Mouse (Mus musculus) intestine, embryonic 14.5 days (tissue): ENCODE results near the gene Opa1. TPM values are rescaled to one million over a fixed set of nuclear protein-coding genes. Genes with fewer than 3 reads are reported as not detected.

ENCODE experiments used
- ATAC-seq: fragments of 200-750 bp; cut with Nextera tagmentation; replicated peaks from 2 replicates; pipeline ENCODE4 v1.8.0; 2017; ENCODE audit warnings: low read depth, moderate number of reproducible peaks, moderate TSS enrichment, moderate library complexity; ENCODE audit not compliant: low FRiP score, low TSS enrichment
- DNase-seq: peaks from one replicate; pipeline ENCODE4 v3.0.0-alpha.2; 2018; ENCODE audit warnings: low spot score
- H3K27ac ChIP-seq: fragments of 300-500 bp; sonication (generic); 2 replicates; pipeline ENCODE4 v1.5.1; 2014; ENCODE audit warnings: low read depth, mild to moderate bottlenecking, control low read depth
- H3K27me3 ChIP-seq: fragments of 300-500 bp; sonication (generic); replicated peaks from 2 replicates; pipeline ENCODE4 v1.6.1; 2014; ENCODE audit warnings: low read length, control low read depth; ENCODE audit not compliant: control insufficient read depth, insufficient read depth
- H3K36me3 ChIP-seq: fragments of 300-500 bp; sonication (generic); 2 replicates; pipeline ENCODE4 v1.6.1; 2014; ENCODE audit warnings: low read length, control low read depth; ENCODE audit not compliant: control insufficient read depth, insufficient read depth
- H3K4me1 ChIP-seq: fragments of 300-500 bp; sonication (generic); replicated peaks from 2 replicates; pipeline ENCODE4 v1.6.1; 2014; ENCODE audit warnings: low read length, control low read depth, mixed read lengths; ENCODE audit not compliant: control insufficient read depth, insufficient read depth
- H3K4me2 ChIP-seq: fragments of 300-500 bp; sonication (generic); 2 replicates; pipeline ENCODE4 v1.6.1; 2014; ENCODE audit warnings: low read length
- H3K4me3 ChIP-seq: fragments of 300-500 bp; sonication (generic); 2 replicates; pipeline ENCODE4 v1.5.1; 2014; ENCODE audit warnings: low read depth, low read length, control low read depth, mixed read lengths
- H3K9ac ChIP-seq: fragments of 300-500 bp; sonication (generic); 2 replicates; pipeline ENCODE4 v1.6.1; 2014; ENCODE audit warnings: mild to moderate bottlenecking, low read length
- H3K9me3 ChIP-seq: fragments of 300-500 bp; sonication (generic); 2 replicates; pipeline ENCODE4 v1.6.1; 2016; ENCODE audit warnings: low read length, control low read depth; ENCODE audit not compliant: control insufficient read depth
- WGBS: fragments of 180-500 bp; shearing (Covaris S2); extraction: QIAGEN DNeasy Blood & Tissue Kit; methylation state at CpG from one replicate; pipeline ENCODE4 v1.1.7; 2014; 5-methylcytosine and 5-hydroxymethylcytosine counted together
- polyA plus RNA-seq: library from polyadenylated mRNA; unstranded; fragments of >200 nt; fragmentation: Nextera tagmentation; extraction: Ambion mirVana; gene quantifications from 2 replicates; pipeline ENCODE4 v1.2.1, GENCODE M21; 2014

Opa1 gene
- polyA plus RNA-seq, 1 experiment from 2014 or later = 37.6 TPM

- Histone ChIP-seq H3K9me3 (no peaks in the 10 kb centered on the region), H3K27me3 (no peaks in the 10 kb centered on the region), H3K4me1 (peaks cover 6% of the 10 kb centered on the region; the same call in 1 of the 2 replicates), H3K4me3 (0 out of 2 replicates have a peak overlapping the region, but pooled peaks have one; percentile 5), H3K36me3 (no peaks in the 10 kb centered on the region), H3K9ac (no peak overlapping the region), H3K4me2 (peak overlapping the region; percentile 44), H3K27ac (no peak overlapping the region)
- WGBS = 21% methylated on average over 18 of the region's 18 CpGs
- no peak; the same call in 1 of the 2 replicates for ATAC-seq
- DNase-seq = no peak
Observed at GRCm38 (mm10) chr16:29657650-29658548, 78.8 kb downstream of the Opa1 start.

- no peaks in the 10 kb centered on the region for H3K36me3 ChIP-seq
- no peak overlapping the region for H3K4me2 ChIP-seq
- no peak overlapping the region for H3K9ac ChIP-seq
- 84% methylated on average over 13 of the region's 13 CpGs for WGBS
- ATAC-seq = no peak
- H3K4me3 ChIP-seq = no peak overlapping the region
- H3K27me3 ChIP-seq = no peaks in the 10 kb centered on the region
- DNase-seq = no peak
- peaks cover 6% of the 10 kb centered on the region; the same call in 1 of the 2 replicates for H3K4me1 ChIP-seq
- no peak overlapping the region for H3K27ac ChIP-seq
- H3K9me3 ChIP-seq = no peaks in the 10 kb centered on the region
Observed at GRCm38 (mm10) chr16:29659101-29659810, 80.1 kb downstream of the Opa1 start.

DNA sequence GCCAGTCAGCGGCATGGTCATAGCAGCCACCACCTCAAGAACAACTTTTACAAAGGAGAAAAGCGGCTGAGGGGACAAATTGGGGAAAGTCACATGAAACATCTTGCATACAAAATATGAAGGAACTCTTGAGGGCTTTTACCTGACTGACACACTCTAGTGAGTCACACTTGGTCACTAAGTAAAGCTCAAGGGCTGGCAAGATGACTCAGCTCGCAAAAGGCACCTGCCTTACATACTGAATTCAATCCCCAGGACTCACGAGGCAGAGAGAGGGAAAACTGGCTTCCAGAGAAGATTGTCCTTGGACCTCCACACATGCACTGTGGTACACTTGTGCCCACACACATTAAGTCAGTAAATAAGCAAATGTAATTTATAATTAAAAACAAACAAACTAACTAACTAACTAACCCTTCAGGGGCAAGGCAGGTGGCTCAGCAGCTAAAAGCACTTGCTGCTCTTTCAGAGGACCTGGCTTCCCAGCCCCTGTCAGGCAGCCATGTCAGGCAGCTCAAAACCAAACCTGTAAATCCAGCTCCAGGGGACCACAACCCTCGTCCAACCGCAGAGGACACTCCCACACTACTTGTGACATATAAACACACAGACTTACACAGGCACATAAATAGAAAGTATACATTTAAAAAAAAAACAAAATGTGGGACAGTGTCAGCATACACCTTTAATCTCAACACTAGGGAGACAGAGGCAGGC is 84.1 kb downstream of the Opa1 start:
- Histone ChIP-seq H3K9ac (no peak overlapping the region), H3K9me3 (no peaks in the 10 kb centered on the region), H3K36me3 (no peaks in the 10 kb centered on the region), H3K27ac (no peak overlapping the region; the same call in 1 of the 2 replicates), H3K4me3 (no peak overlapping the region), H3K4me2 (no peak overlapping the region), H3K4me1 (no peaks in the 10 kb centered on the region), H3K27me3 (no peaks in the 10 kb centered on the region)
- no peak for DNase-seq
- ATAC-seq = no peak
- 71% methylated on average over 6 of the region's 6 CpGs for WGBS

DNA sequence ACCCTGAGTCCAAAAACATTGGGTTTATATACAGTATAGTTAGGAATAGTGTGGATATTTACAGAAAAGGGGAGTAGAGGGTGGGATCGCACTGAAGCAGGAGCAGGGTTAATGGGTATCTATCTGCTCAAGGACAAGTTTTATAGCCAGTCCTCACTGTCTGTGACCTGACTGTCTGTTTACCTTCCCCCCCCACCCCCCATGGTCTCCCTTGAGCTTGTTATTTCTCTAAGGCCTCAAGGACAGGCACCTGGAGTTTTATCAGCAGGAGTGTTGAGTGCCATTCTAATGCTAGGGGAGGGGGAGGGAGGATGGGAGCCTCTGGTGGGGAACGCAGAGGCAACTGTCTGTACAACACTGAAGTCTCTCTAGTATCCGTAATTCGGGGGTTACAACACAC is 85.3 kb downstream of the Opa1 start:
- no peak overlapping the region for H3K4me3 ChIP-seq
- ATAC-seq (peak; percentile 62; the same call in 1 of the 2 replicates), DNase-seq (no peak)
- WGBS = 40% methylated on average over 4 of the region's 4 CpGs
- H3K36me3 ChIP-seq = no peaks in the 10 kb centered on the region
- no peaks in the 10 kb centered on the region for H3K4me1 ChIP-seq
- no peak overlapping the region for H3K9ac ChIP-seq
- no peak overlapping the region for H3K4me2 ChIP-seq
- H3K9me3 ChIP-seq = no peaks in the 10 kb centered on the region
- H3K27me3 ChIP-seq = no peaks in the 10 kb centered on the region
- 0 out of 2 replicates have a peak overlapping the region, but pooled peaks have one; percentile 6 for H3K27ac ChIP-seq

- H3K4me3 ChIP-seq = no peak overlapping the region
- WGBS = 40% methylated on average over 17 of the region's 17 CpGs
- H3K4me1 ChIP-seq = no peaks in the 10 kb centered on the region
- no peaks in the 10 kb centered on the region for H3K27me3 ChIP-seq
- no peak overlapping the region for H3K4me2 ChIP-seq
- H3K36me3 ChIP-seq = no peaks in the 10 kb centered on the region
- no peak for ATAC-seq
- no peak overlapping the region for H3K9ac ChIP-seq
- no peak for DNase-seq
- no peak overlapping the region for H3K27ac ChIP-seq
- H3K9me3 ChIP-seq = no peaks in the 10 kb centered on the region
Observed at GRCm38 (mm10) chr16:29666991-29667701, 88.0 kb downstream of the Opa1 start.

DNA sequence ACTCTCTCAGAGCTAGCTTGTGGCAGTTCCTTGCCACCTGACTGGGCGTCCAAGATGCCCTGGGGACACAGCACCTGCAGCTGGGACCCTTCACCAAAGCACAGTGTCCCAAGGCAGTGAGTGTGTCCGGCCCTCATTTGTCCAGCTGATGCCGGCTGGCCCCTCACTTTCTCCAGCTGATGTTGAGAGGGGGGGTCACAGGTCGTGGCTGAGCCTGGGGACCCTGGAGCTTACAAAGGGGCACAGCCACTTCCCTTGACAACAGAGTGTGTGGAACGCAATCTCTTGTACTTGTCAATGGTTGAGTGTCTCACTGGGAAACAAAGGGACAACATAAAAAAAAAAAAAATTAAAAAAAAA is 88.5 kb downstream of the Opa1 start:
- no peak overlapping the region for H3K4me3 ChIP-seq
- H3K4me2 ChIP-seq = no peak overlapping the region
- H3K9me3 ChIP-seq = no peaks in the 10 kb centered on the region
- DNase-seq = no peak
- no peaks in the 10 kb centered on the region for H3K27me3 ChIP-seq
- H3K9ac ChIP-seq = no peak overlapping the region
- no peaks in the 10 kb centered on the region for H3K36me3 ChIP-seq
- WGBS = 73% methylated on average over 5 of the region's 5 CpGs
- ATAC-seq = no peak
- H3K27ac ChIP-seq = no peak overlapping the region
- no peaks in the 10 kb centered on the region for H3K4me1 ChIP-seq

- no peak overlapping the region for H3K27ac ChIP-seq
- no peaks in the 10 kb centered on the region for H3K9me3 ChIP-seq
- H3K9ac ChIP-seq = no peak overlapping the region
- ATAC-seq = no peak
- no peak overlapping the region for H3K4me3 ChIP-seq
- no peaks in the 10 kb centered on the region for H3K27me3 ChIP-seq
- H3K4me1 ChIP-seq = no peaks in the 10 kb centered on the region
- H3K36me3 ChIP-seq = no peaks in the 10 kb centered on the region
- 84% methylated on average over 12 of the region's 12 CpGs for WGBS
- no peak for DNase-seq
- H3K4me2 ChIP-seq = no peak overlapping the region
Observed at GRCm38 (mm10) chr16:29668451-29668850, 89.3 kb downstream of the Opa1 start.

DNA sequence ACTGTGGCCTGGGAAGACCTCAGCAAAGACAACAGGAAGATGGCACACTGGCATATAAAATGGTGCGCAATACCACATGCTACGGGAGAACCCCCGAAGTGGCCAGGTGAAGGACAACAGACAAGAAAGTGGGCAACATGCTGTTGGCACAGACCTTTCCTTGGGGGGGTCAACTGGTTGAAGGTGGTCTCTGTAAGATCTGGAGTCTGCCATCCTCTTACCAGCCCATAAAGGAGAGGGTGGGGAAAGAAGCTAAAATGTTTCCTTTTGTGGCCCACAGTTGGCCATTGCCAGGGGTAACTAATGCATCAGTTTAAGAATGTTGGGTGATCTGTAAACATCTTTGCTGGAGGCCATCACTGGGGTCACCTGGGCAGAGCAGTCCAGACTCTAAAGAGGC is 91.7 kb downstream of the Opa1 start:
- Histone ChIP-seq H3K36me3 (no peaks in the 10 kb centered on the region), H3K9me3 (no peaks in the 10 kb centered on the region), H3K4me1 (no peaks in the 10 kb centered on the region), H3K4me2 (no peak overlapping the region), H3K27me3 (no peaks in the 10 kb centered on the region), H3K9ac (no peak overlapping the region), H3K27ac (no peak overlapping the region), H3K4me3 (no peak overlapping the region)
- WGBS = 99% methylated on average over 3 of the region's 3 CpGs
- no peak for DNase-seq
- no peak for ATAC-seq
